Mouse (Mus musculus) right cerebral cortex, postnatal 4 days (tissue): Measurements from ENCODE around the gene Baiap2.

Experiments used
- DNase-seq: peaks from one replicate; pipeline ENCODE4 v3.0.0-alpha.2; 2022

The Baiap2 gene

GRCm38 (mm10) chr11:119920668-119921067 is 21.9 kb upstream of the Baiap2 start:
- no peak for DNase-seq

GRCm38 (mm10) chr11:119925176-119925575 is 17.4 kb upstream of the Baiap2 start:
- DNase-seq: no peak

GRCm38 (mm10) chr11:119926762-119927161 is 15.8 kb upstream of the Baiap2 start:
- no peak for DNase-seq

GRCm38 (mm10) chr11:119928023-119928681 is 14.4 kb upstream of the Baiap2 start:
- DNase-seq: no peak

GRCm38 (mm10) chr11:119929603-119930265 is 12.8 kb upstream of the Baiap2 start:
- no peak for DNase-seq

GRCm38 (mm10) chr11:119931809-119932208 is 10.8 kb upstream of the Baiap2 start:
- no peak for DNase-seq

GRCm38 (mm10) chr11:119933142-119933541 is 9.4 kb upstream of the Baiap2 start:
- DNase-seq: peak; percentile 7

- DNase-seq: peak; percentile 3
Measured at GRCm38 (mm10) chr11:119933819-119934583, 8.6 kb upstream of the Baiap2 start.

GRCm38 (mm10) chr11:119934773-119935172 is 7.8 kb upstream of the Baiap2 start:
- no peak for DNase-seq

GRCm38 (mm10) chr11:119935457-119935856 is 7.1 kb upstream of the Baiap2 start:
- DNase-seq: peak; percentile 74

- DNase-seq: no peak
Measured at GRCm38 (mm10) chr11:119936456-119936855, 6.1 kb upstream of the Baiap2 start.

- DNase-seq: peak; percentile 63
Measured at GRCm38 (mm10) chr11:119937216-119937615, 5.3 kb upstream of the Baiap2 start.

GRCm38 (mm10) chr11:119937772-119938502 is 4.6 kb upstream of the Baiap2 start:
- DNase-seq: no peak

GRCm38 (mm10) chr11:119939073-119939710 is 3.4 kb upstream of the Baiap2 start:
- no peak for DNase-seq

GRCm38 (mm10) chr11:119939711-119940106 is 2.9 kb upstream of the Baiap2 start:
- no peak for DNase-seq

GRCm38 (mm10) chr11:119940142-119940541 is 2.4 kb upstream of the Baiap2 start:
- no peak for DNase-seq

- no peak for DNase-seq
Measured at GRCm38 (mm10) chr11:119941794-119942193, 769 bp upstream of the Baiap2 start.

GRCm38 (mm10) chr11:119942201-119942726 is 299 bp upstream of the Baiap2 start:
- peak; percentile 55 for DNase-seq

GRCm38 (mm10) chr11:119943428-119943988 is 945 bp downstream of the Baiap2 start:
- peak; percentile 54 for DNase-seq

- DNase-seq: no peak
Measured at GRCm38 (mm10) chr11:119945343-119945742, 2.8 kb downstream of the Baiap2 start.

- no peak for DNase-seq
Measured at GRCm38 (mm10) chr11:119947426-119947825, 4.9 kb downstream of the Baiap2 start.

- DNase-seq: no peak
Measured at GRCm38 (mm10) chr11:119947897-119948296, 5.3 kb downstream of the Baiap2 start.
